Mouse (Mus musculus) bone marrow, adult 2 months (tissue): ENCODE data around the gene Selenoh. TPM values are rescaled to one million over a fixed set of nuclear protein-coding genes. Genes with fewer than 3 reads are reported as not detected.
"Not testable (repeated sequence)": the region's sequence is repeated elsewhere in the genome, so short reads cannot be mapped to it uniquely, and the experiment has no call there.

Source experiments
- H3K27ac ChIP-seq: fragments of 200-500 bp; 2 replicates; pipeline ENCODE4 v1.5.1; 2012; ENCODE audit warnings: low read depth, mild to moderate bottlenecking, control low read depth, inconsistent platforms, low read length; ENCODE audit not compliant: control insufficient read depth, poor library complexity, insufficient read depth
- H3K4me1 ChIP-seq: fragments of 200-500 bp; 2 replicates; pipeline ENCODE4 v1.6.1; 2011; ENCODE audit warnings: low read length; ENCODE audit not compliant: control insufficient read depth, insufficient read depth
- H3K4me3 ChIP-seq: fragments of 200-500 bp; replicated peaks from 2 replicates; pipeline ENCODE3; 2011; ENCODE audit warnings: mild to moderate bottlenecking, low read depth, low read length, control low read depth; ENCODE audit not compliant: control insufficient read depth
- CTCF ChIP-seq: fragments of 200-500 bp; IDR thresholded peaks from 2 replicates; pipeline ENCODE4 v1.5.1; 2011; ENCODE audit warnings: low read length, control low read depth; ENCODE audit not compliant: control insufficient read depth, insufficient read depth
- POLR2A ChIP-seq: fragments of 200-500 bp; IDR thresholded peaks from 2 replicates; pipeline ENCODE4 v1.6.1; 2011; ENCODE audit warnings: low read depth, mild to moderate bottlenecking, control low read depth, low read length, borderline replicate concordance; ENCODE audit not compliant: control insufficient read depth
- WGBS: fragments of 180-500 bp; shearing (Covaris S2); methylation state at CpG from one replicate; pipeline ENCODE4 v1.1.7; 2018; 5-methylcytosine and 5-hydroxymethylcytosine counted together
- polyA plus RNA-seq: library from polyadenylated mRNA; stranded (reverse); fragments of >200 nt; gene quantifications from 2 replicates; pipeline ENCODE4 v1.2.4, GENCODE M21; 2011; ENCODE audit warnings: low replicate concordance; ENCODE audit not compliant: missing spikeins, insufficient read depth, insufficient read length

Gene Selenoh
- polyA plus RNA-seq, 1 experiment: 93.3 TPM

GRCm38 (mm10) chr2:84679016-84679415, 8.4 kb upstream of the Selenoh start, which contains the start of gene Tmx2:
TSS of gene Tmx2 (minus strand) at chr2:84679140.
- Histone ChIP-seq H3K27ac (peak within 1 kb of the TSS; percentile 20; the same call in 1 of the 2 replicates), H3K4me1 (no peaks in the 10 kb centered on the region; the same call in 1 of the 2 replicates), H3K4me3 (peak within 1 kb of the TSS; percentile 98)
- 18% methylated on average over 8 of the region's 8 CpGs for WGBS
- no peak for TF ChIP-seq POLR2A

- peak; percentile 44; the same call in 1 of the 2 replicates for TF ChIP-seq POLR2A
- TF ChIP-seq CTCF: no peak
- Histone ChIP-seq H3K4me3 (peak within 1 kb of the TSS; percentile 98), H3K4me1 (no peaks in the 10 kb centered on the region; the same call in 1 of the 2 replicates), H3K27ac (peak within 1 kb of the TSS; percentile 20; the same call in 1 of the 2 replicates)
- WGBS: under 1% methylated on average over 44 of the region's 44 CpGs
Measured at GRCm38 (mm10) chr2:84677968-84678880, 7.7 kb upstream of the Selenoh start, which contains the start of the genes Gm28635 and Med19. TSS of gene Gm28635 (minus strand) at chr2:84678041. TSS of gene Med19 (plus strand) at chr2:84678402.

GRCm38 (mm10) chr2:84677270-84677967, 6.8 kb upstream of the Selenoh start:
- peak overlapping the region; percentile 73 for H3K4me3 ChIP-seq
- TF ChIP-seq POLR2A (no peak), CTCF (peak; percentile 38; the same call in 1 of the 2 replicates)
- 8% methylated on average over 22 of the region's 22 CpGs for WGBS
- H3K27ac ChIP-seq: peak overlapping the region; percentile 8; the same call in 1 of the 2 replicates
- no peaks in the 10 kb centered on the region; the same call in 1 of the 2 replicates for H3K4me1 ChIP-seq

GRCm38 (mm10) chr2:84671535-84671934, 965 bp upstream of the Selenoh start:
- 72% methylated on average over 4 of the region's 5 CpGs for WGBS
- not testable (repeated sequence) for H3K4me3 ChIP-seq, H3K27ac ChIP-seq

GRCm38 (mm10) chr2:84669828-84670568, 572 bp downstream of the Selenoh start:
- peak overlapping the region; percentile 37; the same call in 1 of the 2 replicates for H3K27ac ChIP-seq
- peak overlapping the region; percentile 80 for H3K4me3 ChIP-seq
- no peaks in the 10 kb centered on the region for H3K4me1 ChIP-seq
- no peak; the same call in 1 of the 2 replicates for TF ChIP-seq POLR2A
- no peak for TF ChIP-seq CTCF
- WGBS: 2% methylated on average over 39 of the region's 39 CpGs

More at GRCm38 (mm10) chr2:84671535-84671934, 965 bp upstream of the Selenoh start:
- H3K4me1 ChIP-seq: not testable (repeated sequence)

GRCm38 (mm10) chr2:84666081-84666480, 4.5 kb downstream of the Selenoh start:
- no peak overlapping the region for H3K4me3 ChIP-seq
- H3K27ac ChIP-seq: no peak overlapping the region
- WGBS: 80% methylated on average over 12 of the region's 12 CpGs
- TF ChIP-seq CTCF (no peak), POLR2A (no peak)
- no peaks in the 10 kb centered on the region for H3K4me1 ChIP-seq

GRCm38 (mm10) chr2:84662866-84663265, 7.7 kb downstream of the Selenoh start:
- Histone ChIP-seq H3K4me1 (no peaks in the 10 kb centered on the region), H3K27ac (no peak overlapping the region), H3K4me3 (no peak overlapping the region)
- 46% methylated on average over 2 of the region's 2 CpGs for WGBS
- TF ChIP-seq CTCF (0 out of 2 replicates have a peak, but pooled peaks have one; percentile 28), POLR2A (no peak)

- TF ChIP-seq POLR2A: no peak
- TF ChIP-seq CTCF: 0 out of 2 replicates have a peak, but pooled peaks have one; percentile 30
- H3K4me3 ChIP-seq: no peak overlapping the region
- 35% methylated on average over 3 of the region's 3 CpGs for WGBS
- H3K4me1 ChIP-seq: no peaks in the 10 kb centered on the region; the same call in 1 of the 2 replicates
- no peak overlapping the region for H3K27ac ChIP-seq
Measured at GRCm38 (mm10) chr2:84660253-84660652, 10.3 kb downstream of the Selenoh start.
